Mouse (Mus musculus) sigmoid colon, adult 10 weeks (tissue): Measurements from ENCODE around the gene Gm38119. TPM values are rescaled to one million over a fixed set of nuclear protein-coding genes. Genes with fewer than 3 reads are reported as not detected.

Experiments used
- polyA plus RNA-seq: library from polyadenylated mRNA; stranded (reverse); fragments of 350-450 nt; fragmentation: Illumina TruSeq; extraction: RNeasy Lipid Tissue Mini Kit (QIAGEN cat#74804); gene quantifications from one replicate; pipeline ENCODE4 v1.2.3, GENCODE M21; 2014; ENCODE audit warnings: low read depth, low replicate concordance

The Gm38119 gene
- not detected for polyA plus RNA-seq

GRCm38 (mm10) chr3:92738996-92739395, at the start of gene Gm38119:
Gm38119 (minus strand) TSS chr3:92739096.

GRCm38 (mm10) chr3:92778799-92779198, 39.9 kb upstream of the Gm38119 start, which contains the start of gene Lce1i:
Lce1i (minus strand) TSS chr3:92778899.

DNA sequence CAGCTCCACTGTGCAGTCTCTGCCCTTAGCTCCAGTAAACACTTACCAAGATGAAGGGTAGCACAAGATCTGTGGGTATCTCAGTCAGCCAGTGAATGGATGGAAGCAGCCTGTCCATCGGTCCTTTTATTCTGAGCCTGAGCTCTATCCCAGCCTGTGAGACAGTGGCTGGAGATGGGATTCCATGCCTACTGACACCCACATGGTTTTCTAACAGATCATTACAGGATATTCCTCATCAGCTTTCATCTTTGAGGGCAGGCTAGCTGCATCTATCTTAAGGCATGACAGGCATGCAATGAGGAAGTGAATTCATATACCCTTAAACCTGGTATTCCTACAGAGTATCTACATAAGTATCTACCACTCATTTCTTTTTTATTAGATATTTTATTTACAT, 26.1 kb upstream of the Gm38119 start, which contains the start of gene Lce1h:
Gene Lce1h (minus strand): TSS at position 101 of the 400 bp plus-strand sequence.

GRCm38 (mm10) chr3:92752238-92752637, 13.3 kb upstream of the Gm38119 start, which contains the start of gene Lce1g:
Lce1g (minus strand) TSS chr3:92752338.

DNA sequence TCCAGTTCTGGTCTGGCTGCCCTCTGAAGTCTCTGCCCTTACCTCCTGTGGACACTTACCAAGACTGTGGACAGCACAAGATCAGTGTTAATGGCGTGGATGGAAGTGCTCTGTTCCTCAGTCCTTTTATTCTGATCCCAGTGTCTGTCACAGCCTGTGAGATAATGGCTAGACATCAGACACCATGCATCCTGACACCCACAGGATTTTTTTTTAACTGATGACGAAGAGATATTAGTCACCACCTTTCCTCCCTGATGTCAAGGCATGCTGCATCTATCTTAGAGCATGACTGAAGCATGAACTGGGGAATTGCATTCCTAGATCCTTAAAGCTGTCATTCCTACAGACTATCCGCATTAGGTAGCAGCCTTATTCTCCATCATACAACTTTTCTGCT, 18.6 kb downstream of the Gm38119 start, which contains the start of gene Lce1f:
Gene Lce1f (minus strand): TSS at position 101 of the 400 bp plus-strand sequence.

GRCm38 (mm10) chr3:92708974-92709373, 29.9 kb downstream of the Gm38119 start, which contains the start of gene Lce1e:
Lce1e (minus strand) TSS chr3:92709074.

Other genes starting within 250 kb of the Gm38119 start
- not detected for gene Sprr4, start 238.6 kb downstream of the Gm38119 start, polyA plus RNA-seq
- gene 2310046K23Rik, start 204.6 kb downstream of the Gm38119 start, polyA plus RNA-seq = not detected
- gene Ivl, start 165.4 kb downstream of the Gm38119 start, polyA plus RNA-seq = not detected
- gene Smcp, start 150.1 kb downstream of the Gm38119 start, polyA plus RNA-seq = not detected
- gene 2210017I01Rik, start 131.6 kb downstream of the Gm38119 start, polyA plus RNA-seq = not detected
- not detected for gene Lce6a, start 117.4 kb downstream of the Gm38119 start, polyA plus RNA-seq
- not detected for gene Lce1a1, start 90.8 kb downstream of the Gm38119 start, polyA plus RNA-seq
- not detected for gene Lce1b, start 82.2 kb downstream of the Gm38119 start, polyA plus RNA-seq
- gene Lce1a2, start 68.8 kb downstream of the Gm38119 start, polyA plus RNA-seq = not detected
- gene Lce1c, start 59.8 kb downstream of the Gm38119 start, polyA plus RNA-seq = not detected
- gene Lce1d, start 51.9 kb downstream of the Gm38119 start, polyA plus RNA-seq = not detected
- not detected for gene Lce1e, start 30.0 kb downstream of the Gm38119 start, polyA plus RNA-seq
- not detected for gene Lce1f, start 18.7 kb downstream of the Gm38119 start, polyA plus RNA-seq
- not detected for gene Lce1g, start 13.2 kb upstream of the Gm38119 start, polyA plus RNA-seq
- not detected for gene Lce1h, start 26.0 kb upstream of the Gm38119 start, polyA plus RNA-seq
- gene Lce1i, start 39.8 kb upstream of the Gm38119 start, polyA plus RNA-seq = not detected
- gene Lce1j, start 51.4 kb upstream of the Gm38119 start, polyA plus RNA-seq = not detected
- not detected for gene Lce1k, start 68.8 kb upstream of the Gm38119 start, polyA plus RNA-seq
- not detected for gene Kprp, start 88.2 kb upstream of the Gm38119 start, polyA plus RNA-seq
- gene Lce1l, start 112.2 kb upstream of the Gm38119 start, polyA plus RNA-seq = not detected
- gene 2310050C09Rik, start 131.1 kb upstream of the Gm38119 start, polyA plus RNA-seq = not detected
- not detected for gene Lce3a, start 187.1 kb upstream of the Gm38119 start, polyA plus RNA-seq
- gene Lce3b, start 193.9 kb upstream of the Gm38119 start, polyA plus RNA-seq = not detected
- not detected for gene Lce3c, start 205.4 kb upstream of the Gm38119 start, polyA plus RNA-seq
- not detected for gene Lce3d, start 218.3 kb upstream of the Gm38119 start, polyA plus RNA-seq
- not detected for gene Lce3e, start 228.0 kb upstream of the Gm38119 start, polyA plus RNA-seq